Mouse (Mus musculus): ENCODE data around the gene Kdelc1. TPM values are rescaled to one million over a fixed set of nuclear protein-coding genes. Genes with fewer than 3 reads are reported as not detected.

Kdelc1 gene
- polyA plus RNA-seq (2014; fragmentation: Nextera tagmentation; extraction: Ambion mirVana) = 34.4 and 39.2 TPM in 2 replicates

- Histone ChIP-seq H3K4me2 (ENCODE audit: low read length) (peak within 1 kb of the TSS; percentile 85), H3K27me3 (replicated peaks; ENCODE audit: control insufficient read depth, insufficient read depth, low read length) (no peaks in the 10 kb centered on the region), H3K9ac (ENCODE audit: low read length) (peak within 1 kb of the TSS; percentile 87), H3K27ac (ENCODE audit: low read depth, low read length) (peak within 1 kb of the TSS; percentile 96), H3K4me3 (ENCODE audit: low read depth, low read length) (peak within 1 kb of the TSS; percentile 70), H3K4me1 (ENCODE audit: control insufficient read depth, insufficient read depth, low read length) (peaks cover 11% of the 10 kb centered on the region), H3K36me3 (ENCODE audit: control insufficient read depth, insufficient read depth, low read length) (peaks cover 23% of the 10 kb centered on the region), H3K9me3 (replicated peaks; ENCODE audit: control insufficient read depth, low read length) (no peaks in the 10 kb centered on the region)
- ATAC-seq = peak; percentile 97
- peak; percentile 98 for DNase-seq (ENCODE audit: low spot score)
- under 1% methylated on average over 39 of the region's 39 CpGs for WGBS
These were observed at the start of gene Kdelc1, which contains the start of gene Bivm for GRCm38 (mm10) chr1:44118239-44119054. Kdelc1 (minus strand) TSS chr1:44118808. Bivm (plus strand) TSS chr1:44118957.

- ATAC-seq (no peak), DNase-seq (ENCODE audit: low spot score) (no peak)
- H3K36me3 ChIP-seq (ENCODE audit: control insufficient read depth, insufficient read depth, low read length) = peaks cover 80% of the 10 kb centered on the region
- H3K4me3 ChIP-seq (ENCODE audit: low read depth, low read length) = no peak overlapping the region
- no peak overlapping the region for H3K27ac ChIP-seq (ENCODE audit: low read depth, low read length)
- WGBS = 96% methylated on average over 3 of the region's 3 CpGs
- no peaks in the 10 kb centered on the region for H3K27me3 ChIP-seq (replicated peaks; ENCODE audit: control insufficient read depth, insufficient read depth, low read length)
- H3K4me2 ChIP-seq (ENCODE audit: low read length) = no peak overlapping the region
- no peak overlapping the region for H3K9ac ChIP-seq (ENCODE audit: low read length)
- no peaks in the 10 kb centered on the region for H3K4me1 ChIP-seq (ENCODE audit: control insufficient read depth, insufficient read depth, low read length)
- H3K9me3 ChIP-seq (replicated peaks; ENCODE audit: control insufficient read depth, low read length) = peaks cover 12% of the 10 kb centered on the region; the same call in 1 of the 2 replicates
These were observed 49.3 kb upstream of the Kdelc1 start for GRCm38 (mm10) chr1:44167859-44168383.

GRCm38 (mm10) chr1:44162389-44162788 lies 43.8 kb upstream of the Kdelc1 start:
- no peaks in the 10 kb centered on the region for H3K9me3 ChIP-seq (replicated peaks; ENCODE audit: control insufficient read depth, low read length)
- ATAC-seq (no peak), DNase-seq (ENCODE audit: low spot score) (no peak)
- H3K27me3 ChIP-seq (replicated peaks; ENCODE audit: control insufficient read depth, insufficient read depth, low read length) = no peaks in the 10 kb centered on the region
- no peak overlapping the region for H3K4me3 ChIP-seq (ENCODE audit: low read depth, low read length)
- no peak overlapping the region for H3K4me2 ChIP-seq (ENCODE audit: low read length)
- H3K27ac ChIP-seq (ENCODE audit: low read depth, low read length) = no peak overlapping the region
- peaks cover 90% of the 10 kb centered on the region for H3K36me3 ChIP-seq (ENCODE audit: control insufficient read depth, insufficient read depth, low read length)
- no peaks in the 10 kb centered on the region for H3K4me1 ChIP-seq (ENCODE audit: control insufficient read depth, insufficient read depth, low read length)
- WGBS = 97% methylated on average over 5 of the region's 5 CpGs
- H3K9ac ChIP-seq (ENCODE audit: low read length) = no peak overlapping the region

GRCm38 (mm10) chr1:44161818-44162217 lies 43.2 kb upstream of the Kdelc1 start:
- no peak overlapping the region for H3K4me2 ChIP-seq (ENCODE audit: low read length)
- no peaks in the 10 kb centered on the region for H3K9me3 ChIP-seq (replicated peaks; ENCODE audit: control insufficient read depth, low read length)
- no peak for ATAC-seq
- WGBS = 96% methylated on average over 6 of the region's 6 CpGs
- H3K4me1 ChIP-seq (ENCODE audit: control insufficient read depth, insufficient read depth, low read length) = no peaks in the 10 kb centered on the region
- peaks cover 85% of the 10 kb centered on the region for H3K36me3 ChIP-seq (ENCODE audit: control insufficient read depth, insufficient read depth, low read length)
- no peaks in the 10 kb centered on the region for H3K27me3 ChIP-seq (replicated peaks; ENCODE audit: control insufficient read depth, insufficient read depth, low read length)
- H3K27ac ChIP-seq (ENCODE audit: low read depth, low read length) = no peak overlapping the region
- H3K9ac ChIP-seq (ENCODE audit: low read length) = no peak overlapping the region
- no peak for DNase-seq (ENCODE audit: low spot score)
- no peak overlapping the region for H3K4me3 ChIP-seq (ENCODE audit: low read depth, low read length)

GRCm38 (mm10) chr1:44158317-44158716 lies 39.7 kb upstream of the Kdelc1 start:
- DNase-seq (ENCODE audit: low spot score) (no peak), ATAC-seq (no peak)
- WGBS = 97% methylated on average over 6 of the region's 6 CpGs
- Histone ChIP-seq H3K36me3 (ENCODE audit: control insufficient read depth, insufficient read depth, low read length) (peaks cover 56% of the 10 kb centered on the region), H3K4me1 (ENCODE audit: control insufficient read depth, insufficient read depth, low read length) (no peaks in the 10 kb centered on the region), H3K9ac (ENCODE audit: low read length) (no peak overlapping the region), H3K4me2 (ENCODE audit: low read length) (no peak overlapping the region), H3K9me3 (replicated peaks; ENCODE audit: control insufficient read depth, low read length) (no peaks in the 10 kb centered on the region), H3K27me3 (replicated peaks; ENCODE audit: control insufficient read depth, insufficient read depth, low read length) (no peaks in the 10 kb centered on the region), H3K4me3 (ENCODE audit: low read depth, low read length) (no peak overlapping the region), H3K27ac (ENCODE audit: low read depth, low read length) (no peak overlapping the region)

- Histone ChIP-seq H3K4me1 (ENCODE audit: control insufficient read depth, insufficient read depth, low read length) (no peaks in the 10 kb centered on the region), H3K9me3 (replicated peaks; ENCODE audit: control insufficient read depth, low read length) (no peaks in the 10 kb centered on the region; the same call in 1 of the 2 replicates), H3K27ac (ENCODE audit: low read depth, low read length) (no peak overlapping the region), H3K9ac (ENCODE audit: low read length) (no peak overlapping the region), H3K27me3 (replicated peaks; ENCODE audit: control insufficient read depth, insufficient read depth, low read length) (no peaks in the 10 kb centered on the region), H3K4me3 (ENCODE audit: low read depth, low read length) (no peak overlapping the region), H3K36me3 (ENCODE audit: control insufficient read depth, insufficient read depth, low read length) (peaks cover 28% of the 10 kb centered on the region), H3K4me2 (ENCODE audit: low read length) (no peak overlapping the region)
- no peak for ATAC-seq
- DNase-seq (ENCODE audit: low spot score) = peak; percentile 42
- WGBS = 96% methylated on average over 4 of the region's 4 CpGs
These were observed 36.7 kb upstream of the Kdelc1 start for GRCm38 (mm10) chr1:44155287-44155686.

- ATAC-seq = no peak
- Histone ChIP-seq H3K27me3 (replicated peaks; ENCODE audit: control insufficient read depth, insufficient read depth, low read length) (no peaks in the 10 kb centered on the region), H3K27ac (ENCODE audit: low read depth, low read length) (no peak overlapping the region), H3K9me3 (replicated peaks; ENCODE audit: control insufficient read depth, low read length) (no peaks in the 10 kb centered on the region; the same call in 1 of the 2 replicates), H3K4me3 (ENCODE audit: low read depth, low read length) (peak overlapping the region; percentile 84), H3K4me1 (ENCODE audit: control insufficient read depth, insufficient read depth, low read length) (peaks cover 6% of the 10 kb centered on the region; the same call in 1 of the 2 replicates), H3K9ac (ENCODE audit: low read length) (peak overlapping the region; percentile 96), H3K4me2 (ENCODE audit: low read length) (peak overlapping the region; percentile 77), H3K36me3 (ENCODE audit: control insufficient read depth, insufficient read depth, low read length) (peaks cover 2% of the 10 kb centered on the region)
- DNase-seq (ENCODE audit: low spot score) = peak; percentile 51
- WGBS = 23% methylated on average over 6 of the region's 6 CpGs
These were observed 30.1 kb upstream of the Kdelc1 start for GRCm38 (mm10) chr1:44148706-44149105.

- peak within 1 kb of the TSS; percentile 84 for H3K4me3 ChIP-seq (ENCODE audit: low read depth, low read length)
- no peaks in the 10 kb centered on the region for H3K27me3 ChIP-seq (replicated peaks; ENCODE audit: control insufficient read depth, insufficient read depth, low read length)
- under 1% methylated on average over 66 of the region's 66 CpGs for WGBS
- H3K4me1 ChIP-seq (ENCODE audit: control insufficient read depth, insufficient read depth, low read length) = peaks cover 6% of the 10 kb centered on the region; the same call in 1 of the 2 replicates
- no peaks in the 10 kb centered on the region; the same call in 1 of the 2 replicates for H3K9me3 ChIP-seq (replicated peaks; ENCODE audit: control insufficient read depth, low read length)
- DNase-seq (ENCODE audit: low spot score) (peak; percentile 97), ATAC-seq (peak; percentile 99)
- H3K4me2 ChIP-seq (ENCODE audit: low read length) = peak within 1 kb of the TSS; percentile 77
- peaks cover 11% of the 10 kb centered on the region for H3K36me3 ChIP-seq (ENCODE audit: control insufficient read depth, insufficient read depth, low read length)
- H3K27ac ChIP-seq (ENCODE audit: low read depth, low read length) = peak within 1 kb of the TSS; percentile 99
- H3K9ac ChIP-seq (ENCODE audit: low read length) = peak within 1 kb of the TSS; percentile 96
These were observed 29.2 kb upstream of the Kdelc1 start, which contains the start of gene Ercc5 for GRCm38 (mm10) chr1:44147563-44148381. Ercc5 (plus strand) TSS chr1:44147744.

Data from forebrain, embryonic 14.5 days (tissue).